Mouse (Mus musculus) B cell, adult (primary cell): ENCODE results near the gene Acot5. TPM values are rescaled to one million over a fixed set of nuclear protein-coding genes. Genes with fewer than 3 reads are reported as not detected.

Experiments
- total RNA-seq: library from RNA; stranded (reverse); gene quantifications from 4 replicates; pipeline ENCODE4 v1.2.4, GENCODE M21; 2023; ENCODE audit not compliant: inconsistent age

Acot5 gene
- 0.38 TPM in 1 of 4 replicates, not detected in the others for total RNA-seq

DNA sequence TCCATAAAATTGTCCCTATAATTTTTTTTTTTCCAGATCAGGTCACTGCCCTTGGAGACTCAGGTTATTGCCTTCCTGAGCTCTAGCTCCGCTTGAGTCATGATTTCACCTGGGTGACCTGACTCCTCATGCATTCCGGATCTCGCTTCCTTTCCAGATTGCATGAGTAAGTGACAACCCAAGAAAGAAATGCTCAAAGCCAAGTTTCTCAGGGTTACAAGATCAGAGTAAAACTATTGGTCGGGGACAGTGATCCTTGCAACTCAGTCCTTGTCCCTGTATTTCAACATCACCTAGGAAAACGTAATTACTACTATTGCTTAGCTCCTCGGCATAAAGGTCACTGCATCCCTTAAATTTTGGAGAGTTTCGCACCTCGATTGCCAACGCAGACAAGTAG is at the start of gene Acot5:
Gene Acot5 (plus strand): TSS at position 340 of the 400 bp plus-strand sequence.

DNA sequence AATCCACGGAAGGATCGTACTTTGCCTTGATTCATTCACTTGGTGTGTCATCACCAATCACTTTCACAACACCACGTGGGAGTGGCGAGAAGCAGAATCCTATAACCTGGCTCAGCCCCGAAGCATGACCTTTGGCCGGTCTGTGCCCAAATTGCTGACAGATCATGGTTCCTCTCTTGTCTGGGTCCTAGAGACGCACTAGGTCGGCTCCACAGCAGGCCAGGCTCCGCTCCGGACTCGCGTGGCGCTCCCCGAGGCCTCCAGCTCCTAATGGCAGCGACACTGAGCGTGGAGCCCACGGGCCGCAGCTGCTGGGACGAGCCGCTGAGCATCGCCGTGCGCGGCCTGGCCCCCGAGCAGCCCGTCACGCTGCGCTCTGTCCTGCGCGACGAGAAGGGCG is 30.9 kb upstream of the Acot5 start, which contains the start of gene Acot4:
Gene Acot4 (plus strand): TSS at position 139 of the 400 bp plus-strand sequence.

DNA sequence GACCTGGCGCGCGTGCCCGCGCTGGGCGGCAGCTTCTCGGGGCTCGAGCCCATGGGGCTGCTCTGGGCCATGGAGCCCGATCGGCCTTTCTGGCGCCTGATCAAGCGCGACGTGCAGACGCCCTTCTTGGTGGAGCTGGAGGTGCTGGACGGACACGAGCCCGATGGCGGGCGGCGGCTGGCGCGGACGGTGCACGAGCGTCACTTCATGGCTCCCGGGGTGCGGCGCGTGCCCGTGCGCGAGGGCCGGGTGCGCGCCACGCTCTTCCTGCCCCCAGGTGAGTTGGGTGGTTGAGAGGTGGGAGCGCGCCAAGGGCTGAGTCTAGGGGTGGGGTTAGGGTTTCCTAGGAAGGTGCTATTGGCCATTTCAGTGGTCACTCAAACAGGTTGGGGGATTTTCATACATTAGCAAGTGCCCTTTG is 30.4 kb upstream of the Acot5 start, which contains the start of gene Gm49366:
Gene Gm49366 (plus strand): TSS at position 245 of the 421 bp plus-strand sequence.

GRCm38 (mm10) chr12:84051937-84052474 is 17.1 kb upstream of the Acot5 start, which contains the start of gene Acot3:
Acot3 (plus strand) TSS chr12:84052144.

DNA sequence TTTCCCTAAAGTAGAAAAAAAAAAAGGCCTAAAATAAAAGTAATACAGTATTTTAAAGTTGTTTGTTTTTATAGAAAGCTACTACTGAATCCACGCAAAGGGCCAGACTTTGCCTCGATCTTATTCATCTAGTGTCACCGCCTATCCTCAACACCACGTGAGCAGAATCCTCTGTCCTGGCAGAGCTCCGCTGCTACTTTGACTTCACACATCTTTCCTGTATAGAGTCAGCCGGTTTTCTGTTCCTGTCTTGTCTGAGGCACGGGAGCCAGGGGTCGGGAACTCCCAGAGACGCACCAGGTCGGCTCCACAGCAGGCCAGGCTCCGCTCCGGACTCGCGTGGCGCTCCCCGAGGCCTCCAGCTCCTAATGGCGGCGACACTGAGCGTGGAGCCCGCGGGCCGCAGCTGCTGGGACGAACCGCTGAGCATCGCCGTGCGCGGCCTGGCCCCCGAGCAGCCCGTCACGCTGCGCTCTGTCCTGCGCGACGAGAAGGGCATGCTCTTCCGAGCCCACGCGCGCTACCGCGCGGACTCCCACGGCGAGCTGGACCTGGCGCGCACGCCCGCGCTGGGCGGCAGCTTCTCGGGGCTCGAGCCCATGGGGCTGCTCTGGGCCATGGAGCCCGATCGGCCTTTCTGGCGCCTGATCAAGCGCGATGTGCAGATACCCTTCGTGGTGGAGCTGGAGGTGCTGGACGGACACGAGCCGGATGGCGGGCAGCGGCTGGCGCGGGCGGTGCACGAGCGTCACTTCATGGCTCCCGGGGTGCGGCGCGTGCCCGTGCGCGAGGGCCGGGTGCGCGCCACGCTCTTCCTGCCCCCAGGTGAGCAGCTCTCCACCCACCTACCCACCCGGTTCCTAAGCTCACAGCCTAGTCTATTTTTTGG is 31.7 kb downstream of the Acot5 start, which contains the start of gene Acot6:
Gene Acot6 (plus strand): TSS at position 51 of the 889 bp plus-strand sequence.

DNA sequence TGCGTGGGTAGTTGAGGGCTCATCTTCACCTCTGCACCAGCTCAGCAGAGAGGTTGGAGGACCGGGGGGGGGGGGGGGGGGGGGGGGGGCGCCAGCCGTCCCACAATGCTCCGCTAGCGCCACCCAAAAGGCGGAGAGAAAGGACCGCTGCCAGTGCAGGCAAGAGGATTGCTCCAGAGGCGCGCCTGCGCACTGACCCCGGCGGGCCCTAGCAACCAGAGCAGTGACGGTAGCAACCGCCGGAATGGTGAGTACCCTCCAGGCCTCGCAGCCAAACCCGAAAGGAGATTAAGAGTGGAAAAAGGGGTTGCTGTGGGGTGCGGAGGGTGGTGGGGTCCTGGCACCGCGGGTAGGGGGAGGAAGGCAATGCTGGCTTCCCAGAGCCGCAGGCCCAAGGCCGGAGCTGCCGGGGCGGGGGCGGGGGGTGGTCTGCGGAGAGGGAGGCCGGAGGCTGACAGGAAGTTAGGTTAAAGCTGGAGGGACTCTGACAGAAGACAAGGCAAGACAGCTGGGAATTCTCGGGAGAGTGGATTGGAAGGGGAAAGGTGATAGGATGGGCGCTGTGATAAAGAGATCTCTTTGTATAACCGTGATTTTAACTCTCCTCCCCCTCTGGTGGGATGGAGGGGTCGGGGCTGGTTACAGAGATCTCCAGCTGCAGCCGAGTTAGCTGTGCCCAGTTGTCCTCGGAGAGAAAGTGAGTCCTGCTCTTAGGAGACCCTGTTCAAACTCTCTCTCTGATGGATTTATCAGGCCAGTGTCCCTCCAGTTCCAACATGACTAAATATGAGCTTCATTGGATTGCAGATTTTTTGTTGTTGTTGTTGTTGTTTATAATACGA is 45.2 kb downstream of the Acot5 start, which contains the start of gene Dnal1:
Gene Dnal1 (plus strand): TSS at position 214 of the 842 bp plus-strand sequence.

Other genes with a start within 250 kb of the Acot5 start
- gene Numb, start 147.4 kb upstream of the Acot5 start, total RNA-seq: 32.9 to 43.5 TPM (median 40.6 TPM) in 4 replicates
- gene Riox1, start 118.7 kb upstream of the Acot5 start, total RNA-seq: 13.4 to 16.1 TPM (median 14.9 TPM) in 4 replicates
- not detected in 4 replicates for gene Heatr4, start 84.5 kb upstream of the Acot5 start, total RNA-seq
- gene Acot2, start 81.5 kb upstream of the Acot5 start, total RNA-seq: 30.7 to 34.2 TPM (median 32.4 TPM) in 4 replicates
- 2.8 to 4.0 TPM (median 3.5 TPM) in 3 of 4 replicates, not detected in the other for gene Acot1, start 59.8 kb upstream of the Acot5 start, total RNA-seq
- gene Acot4, start 30.9 kb upstream of the Acot5 start, total RNA-seq: not detected in 4 replicates
- not detected in 4 replicates for gene Gm49366, start 30.4 kb upstream of the Acot5 start, total RNA-seq
- gene Acot3, start 17.2 kb upstream of the Acot5 start, total RNA-seq: not detected in 4 replicates
- 0.75 to 0.97 TPM (median 0.91 TPM) in 4 replicates for gene Acot6, start 31.3 kb downstream of the Acot5 start, total RNA-seq
- 0.35 to 1.00 TPM (median 0.81 TPM) in 4 replicates for gene Dnal1, start 45.0 kb downstream of the Acot5 start, total RNA-seq
- gene Pnma1, start 79.2 kb downstream of the Acot5 start, total RNA-seq: 10.2 to 14.2 TPM (median 11.9 TPM) in 4 replicates
- gene Elmsan1, start 149.6 kb downstream of the Acot5 start, total RNA-seq: 173 to 223 TPM (median 205 TPM) in 4 replicates
- 15.3 to 23.6 TPM (median 21.4 TPM) in 4 replicates for gene Ptgr2, start 215.9 kb downstream of the Acot5 start, total RNA-seq
- gene Zfp410, start 247.5 kb downstream of the Acot5 start, total RNA-seq: 62.2 to 68.0 TPM (median 66.5 TPM) in 4 replicates